Mouse (Mus musculus): ENCODE measurements around the gene Adamtsl5. TPM values are rescaled to one million over a fixed set of nuclear protein-coding genes. Genes with fewer than 3 reads are reported as not detected.

Adamtsl5 gene
- polyA plus RNA-seq (2012; rRNA removed) = 2.4 and 3.2 TPM in 2 replicates

DNA sequence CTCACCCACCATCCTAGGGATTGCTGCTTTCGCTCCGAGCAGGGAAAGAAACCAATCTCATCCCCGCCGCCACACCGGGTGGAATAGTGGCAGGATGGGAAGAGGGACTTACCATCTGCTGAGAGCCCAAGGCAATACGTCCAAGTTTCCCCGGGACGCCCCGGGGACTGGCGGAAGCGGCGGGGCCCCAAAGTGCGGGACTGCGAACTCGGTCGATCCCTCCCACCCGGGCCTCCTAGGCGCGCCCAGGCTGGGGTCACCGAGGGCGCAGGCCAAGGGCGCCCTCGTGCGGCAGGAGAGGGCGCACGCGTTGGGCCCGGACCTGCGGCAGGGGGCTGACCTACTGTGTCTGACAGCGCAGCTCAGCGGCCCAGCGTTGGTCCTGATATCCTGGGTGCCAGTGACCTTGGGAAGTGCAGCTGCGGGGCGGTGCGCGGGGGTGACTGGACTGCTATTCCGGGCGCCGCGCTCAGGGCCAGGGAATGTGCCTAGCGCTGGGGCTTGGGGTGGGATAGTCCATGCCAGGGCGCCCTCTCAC is at the start of gene Adamtsl5:
Gene Adamtsl5, minus strand, starts transcription at position 169 of the 538 bp plus-strand sequence.

DNA sequence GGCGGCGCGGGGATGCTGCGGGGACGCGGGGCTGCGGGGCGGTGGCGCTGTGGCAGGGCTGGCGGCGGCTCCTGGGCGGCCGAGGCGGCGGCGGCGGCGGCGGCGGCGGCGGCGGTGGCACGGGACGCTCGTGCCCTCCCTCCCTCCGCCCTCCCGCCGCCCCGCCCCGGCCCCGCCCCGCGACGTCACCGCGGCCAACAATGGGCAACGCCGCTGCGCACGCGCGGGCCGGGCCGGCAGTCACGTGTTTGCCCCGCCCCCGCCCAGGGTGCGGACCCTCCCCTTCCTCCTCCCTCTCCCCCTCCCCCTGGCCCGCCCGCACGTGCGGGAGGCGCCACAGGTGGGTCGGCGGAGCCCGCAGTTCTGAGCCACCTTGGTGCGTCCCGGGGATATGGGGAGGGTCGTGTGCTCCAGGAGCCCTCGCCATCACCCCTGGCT is 39.3 kb upstream of the Adamtsl5 start, which contains the start of gene Mex3d:
Gene Mex3d, minus strand, starts transcription at position 138 of the 438 bp plus-strand sequence.

DNA sequence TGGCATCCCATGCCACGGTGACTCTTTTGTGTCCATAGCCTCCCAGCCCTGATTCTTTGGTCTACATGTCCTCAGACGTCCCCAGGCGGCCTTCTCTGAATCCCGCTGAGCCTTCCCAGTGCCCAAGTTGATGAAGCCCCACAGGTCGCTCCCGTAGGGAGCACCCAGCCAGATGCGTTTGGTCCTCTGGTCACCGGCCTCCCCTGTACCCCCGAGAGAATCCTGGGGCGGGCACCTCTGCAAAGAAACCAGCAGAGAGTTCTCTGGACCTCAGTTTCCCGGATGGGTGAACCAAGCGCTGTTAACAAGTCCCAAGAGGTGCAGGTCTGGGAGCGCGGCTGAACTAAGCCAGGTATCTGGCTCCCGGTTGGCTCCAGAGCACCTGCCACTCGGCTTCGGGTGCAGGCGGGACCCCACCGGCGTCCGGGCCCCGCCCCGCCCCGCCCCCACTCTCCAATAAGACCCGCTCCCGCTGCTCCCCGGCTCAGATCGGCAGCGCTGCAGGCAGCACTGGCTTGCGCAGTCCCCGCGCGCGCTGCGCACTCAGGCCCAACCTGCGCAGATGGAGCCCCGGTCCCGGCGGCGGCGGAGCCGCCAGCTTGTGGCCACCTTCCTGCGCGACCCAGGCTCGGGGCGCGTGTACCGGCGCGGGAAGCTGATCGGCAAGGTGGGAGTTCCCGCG is 7.9 kb upstream of the Adamtsl5 start, which contains the start of gene Plk5:
Gene Plk5, plus strand, starts transcription at position 459 of the 682 bp plus-strand sequence.

DNA sequence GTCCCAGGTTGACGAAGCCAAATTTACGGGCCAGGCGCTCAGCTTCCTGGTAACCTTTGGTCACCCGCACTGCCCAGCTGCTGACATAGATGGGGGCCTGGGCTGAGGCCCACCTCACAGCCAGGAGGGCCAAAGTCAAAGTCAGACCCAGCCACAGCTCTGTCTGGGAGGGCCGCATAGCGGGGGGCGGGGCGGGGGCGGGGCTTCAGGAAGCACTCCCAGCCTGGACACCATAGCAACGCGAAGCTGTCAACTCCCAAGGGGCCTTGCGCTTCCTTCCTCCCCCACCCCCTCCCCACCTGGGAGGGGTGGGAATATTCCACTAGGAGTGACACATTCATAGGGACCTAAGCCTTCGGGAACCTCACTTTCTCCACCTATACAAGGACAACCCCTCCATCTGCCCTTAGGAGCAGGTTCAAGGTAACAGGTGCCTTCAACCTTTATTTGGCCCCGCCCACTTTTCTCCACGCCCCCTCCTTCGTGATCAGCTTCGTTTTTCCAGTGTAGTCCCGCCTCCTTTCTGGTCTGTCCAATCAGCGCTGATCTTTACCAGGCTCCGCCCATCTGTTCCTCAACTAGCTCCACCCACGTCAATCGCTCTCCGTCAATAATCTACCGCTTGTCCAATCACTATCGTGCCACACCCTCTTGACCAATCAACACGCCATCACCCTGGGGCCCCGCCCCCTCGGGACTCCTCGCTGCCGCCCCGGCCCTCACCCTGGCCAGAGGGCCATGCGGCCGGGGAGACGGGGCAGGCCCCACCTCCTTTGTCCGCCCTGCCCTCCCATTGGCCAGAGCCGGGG is 18.7 kb downstream of the Adamtsl5 start, which contains the start of the genes Pcsk4 and Reep6:
Gene Pcsk4, minus strand, starts transcription at position 226 of the 809 bp plus-strand sequence.
Gene Reep6, plus strand, starts transcription at position 681 of the 809 bp plus-strand sequence.

DNA sequence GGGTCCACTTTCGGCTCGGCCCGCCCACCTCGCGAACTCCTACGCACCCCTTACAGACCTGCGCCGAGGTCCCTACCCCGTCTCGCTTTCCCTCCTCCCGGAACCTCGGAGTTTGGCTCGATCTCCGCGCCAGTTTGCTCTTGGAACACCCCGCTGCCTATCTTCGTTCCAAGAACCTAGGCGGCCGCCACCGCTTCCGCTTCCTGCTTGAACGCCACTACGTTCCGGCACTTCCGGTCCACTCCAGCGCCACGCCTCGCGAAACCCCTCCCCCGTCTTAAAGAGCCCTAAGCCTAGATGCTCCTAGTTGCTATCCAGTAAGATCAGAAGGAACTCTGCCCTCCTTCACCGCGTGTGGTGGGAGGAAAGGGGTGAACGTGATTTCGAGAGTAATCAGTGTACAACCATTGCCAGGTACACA is 27.9 kb downstream of the Adamtsl5 start, which contains the start of gene 2310011J03Rik:
Gene 2310011J03Rik, minus strand, starts transcription at position 198 of the 421 bp plus-strand sequence.

DNA sequence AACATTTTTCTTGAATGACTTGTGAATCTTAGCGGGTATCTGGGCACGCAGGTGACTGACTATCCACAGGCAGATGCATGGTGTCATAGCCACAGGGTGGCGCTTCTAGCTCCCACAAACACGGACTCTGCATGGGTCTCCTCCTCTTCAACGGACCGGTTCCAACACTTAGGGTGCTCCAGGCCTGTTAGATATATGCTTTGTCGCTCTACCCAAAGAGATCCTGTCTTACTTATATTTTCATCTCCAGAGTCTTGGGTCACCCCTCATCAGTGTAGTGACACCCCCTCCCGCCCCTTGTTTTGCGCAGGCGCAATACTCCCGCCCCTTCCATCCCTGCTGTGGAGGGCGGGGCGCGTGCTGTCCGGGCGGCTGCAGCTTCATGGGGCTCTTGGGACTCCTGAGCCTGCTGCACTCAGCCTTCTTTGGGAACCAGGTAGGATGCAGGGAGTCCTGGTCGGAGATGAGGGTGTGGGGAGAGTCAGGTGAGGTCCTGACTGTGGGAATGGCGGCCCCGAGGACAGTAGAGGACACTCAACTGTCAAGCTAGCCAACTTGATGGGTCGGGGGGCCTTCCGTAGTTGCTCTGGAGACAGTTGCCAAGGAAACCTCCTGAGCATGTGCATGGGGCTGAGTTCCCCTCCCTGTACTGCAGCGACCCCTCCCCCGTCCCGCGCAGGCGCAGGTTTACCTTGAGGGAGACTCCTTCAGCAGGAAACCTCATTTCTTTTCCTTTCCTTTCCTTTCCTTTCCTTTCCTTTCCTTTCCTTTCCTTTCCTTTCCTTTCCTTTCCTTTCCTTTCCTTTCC is 52.4 kb downstream of the Adamtsl5 start, which contains the start of gene Apc2:
Gene Apc2, plus strand, starts transcription at position 360 of the 808 bp plus-strand sequence.

DNA sequence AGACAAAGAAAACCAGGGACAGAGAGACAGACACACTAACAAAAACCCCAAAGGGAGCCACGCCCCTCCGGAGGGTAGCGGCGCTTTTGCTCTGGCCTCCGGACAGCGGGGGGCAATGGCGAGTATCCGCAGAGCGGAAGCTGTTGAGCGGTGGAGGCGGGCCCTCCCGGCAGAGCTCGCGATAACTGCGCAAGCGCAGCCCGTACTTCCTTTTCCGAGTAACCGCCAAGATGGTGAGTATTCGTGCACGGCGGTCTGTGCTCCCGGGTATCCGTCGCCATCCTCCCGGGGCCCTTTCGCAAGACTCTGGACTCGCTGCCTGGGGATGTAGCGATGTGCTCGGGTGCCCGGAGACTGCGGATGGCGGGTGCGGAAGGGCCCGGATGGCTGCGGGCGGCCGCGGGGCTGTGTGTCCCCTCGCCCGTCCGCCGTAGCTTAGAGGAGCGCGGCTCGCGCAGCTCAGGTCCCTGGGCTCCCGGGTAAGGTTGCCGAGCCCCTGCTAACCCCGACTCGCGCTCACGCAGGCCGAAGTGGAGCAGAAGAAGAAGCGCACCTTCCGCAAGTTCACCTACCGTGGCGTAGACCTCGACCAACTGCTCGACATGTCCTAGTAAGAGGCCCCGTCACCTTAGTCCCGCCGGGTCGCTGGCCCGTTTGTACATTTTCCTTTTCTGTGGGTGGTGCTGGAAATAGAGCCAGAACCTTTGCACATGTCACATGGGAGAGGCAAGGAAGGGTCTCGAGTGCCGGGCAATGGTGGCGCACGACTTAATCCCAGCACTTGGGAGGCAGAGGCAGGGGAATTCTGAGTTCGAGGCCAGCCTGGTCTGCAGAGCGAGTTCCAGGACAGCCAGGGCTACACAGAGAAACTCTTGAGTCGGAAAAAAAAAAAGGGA is 55.7 kb downstream of the Adamtsl5 start, which contains the start of gene Rps15:
Gene Rps15, plus strand, starts transcription at position 203 of the 896 bp plus-strand sequence.

Other genes starting within 250 kb of the Adamtsl5 start
- gene Sbno2, start 242.8 kb downstream of the Adamtsl5 start, polyA plus RNA-seq (2012; rRNA removed) = 10.4 and 13.9 TPM in 2 replicates
- 63.7 and 77.6 TPM in 2 replicates for gene Stk11, start 232.6 kb downstream of the Adamtsl5 start, polyA plus RNA-seq (2012; rRNA removed)
- 289 and 291 TPM in 2 replicates for gene Atp5d, start 209.8 kb downstream of the Adamtsl5 start, polyA plus RNA-seq (2012; rRNA removed)
- gene Cbarp, start 207.6 kb downstream of the Adamtsl5 start, polyA plus RNA-seq (2012; rRNA removed) = 0.83 and 0.97 TPM in 2 replicates
- 9.9 and 11.3 TPM in 2 replicates for gene Midn, start 200.1 kb downstream of the Adamtsl5 start, polyA plus RNA-seq (2012; rRNA removed)
- 24.2 and 30.3 TPM in 2 replicates for gene Cirbp, start 182.4 kb downstream of the Adamtsl5 start, polyA plus RNA-seq (2012; rRNA removed)
- 5.5 and 6.2 TPM in 2 replicates for gene 1600002K03Rik, start 175.5 kb downstream of the Adamtsl5 start, polyA plus RNA-seq (2012; rRNA removed)
- gene Efna2, start 168.9 kb downstream of the Adamtsl5 start, polyA plus RNA-seq (2012; rRNA removed) = 0.31 and 0.38 TPM in 2 replicates
- 12.0 and 12.6 TPM in 2 replicates for gene Mum1, start 122.0 kb downstream of the Adamtsl5 start, polyA plus RNA-seq (2012; rRNA removed)
- gene Ndufs7, start 99.3 kb downstream of the Adamtsl5 start, polyA plus RNA-seq (2012; rRNA removed) = 210 and 248 TPM in 2 replicates
- gene Gamt, start 87.4 kb downstream of the Adamtsl5 start, polyA plus RNA-seq (2012; rRNA removed) = 121 and 130 TPM in 2 replicates
- gene Dazap1, start 86.9 kb downstream of the Adamtsl5 start, polyA plus RNA-seq (2012; rRNA removed) = 53.8 and 62.0 TPM in 2 replicates
- gene Rps15, start 56.0 kb downstream of the Adamtsl5 start, polyA plus RNA-seq (2012; rRNA removed) = 1,560 and 1,972 TPM in 2 replicates
- gene Apc2, start 52.4 kb downstream of the Adamtsl5 start, polyA plus RNA-seq (2012; rRNA removed) = 0.03 and 0.05 TPM in 2 replicates
- gene 2310011J03Rik, start 27.9 kb downstream of the Adamtsl5 start, polyA plus RNA-seq (2012; rRNA removed) = 18.0 and 18.1 TPM in 2 replicates
- gene Pcsk4, start 18.9 kb downstream of the Adamtsl5 start, polyA plus RNA-seq (2012; rRNA removed) = 9.3 and 9.5 TPM in 2 replicates
- gene Reep6, start 18.5 kb downstream of the Adamtsl5 start, polyA plus RNA-seq (2012; rRNA removed) = 35.1 and 42.1 TPM in 2 replicates
- gene Plk5, start 8.0 kb upstream of the Adamtsl5 start, polyA plus RNA-seq (2012; rRNA removed) = 0.42 and 0.46 TPM in 2 replicates
- gene Mex3d, start 39.2 kb upstream of the Adamtsl5 start, polyA plus RNA-seq (2012; rRNA removed) = 2.4 and 2.5 TPM in 2 replicates
- gene Mbd3, start 51.1 kb upstream of the Adamtsl5 start, polyA plus RNA-seq (2012; rRNA removed) = 54.7 and 60.4 TPM in 2 replicates
- gene Uqcr11, start 58.4 kb upstream of the Adamtsl5 start, polyA plus RNA-seq (2012; rRNA removed) = 756 and 889 TPM in 2 replicates
- 30.8 and 34.7 TPM in 2 replicates for gene Tcf3, start 85.2 kb upstream of the Adamtsl5 start, polyA plus RNA-seq (2012; rRNA removed)
- 0.01 TPM in 2 replicates for gene Onecut3, start 146.4 kb upstream of the Adamtsl5 start, polyA plus RNA-seq (2012; rRNA removed)
- 0.01 TPM in 2 replicates for gene Atp8b3, start 190.7 kb upstream of the Adamtsl5 start, polyA plus RNA-seq (2012; rRNA removed)
- gene Rexo1, start 213.1 kb upstream of the Adamtsl5 start, polyA plus RNA-seq (2012; rRNA removed) = 14.0 and 19.7 TPM in 2 replicates
- 5.5 and 6.4 TPM in 2 replicates for gene Klf16, start 228.9 kb upstream of the Adamtsl5 start, polyA plus RNA-seq (2012; rRNA removed)
- gene Abhd17a, start 241.9 kb upstream of the Adamtsl5 start, polyA plus RNA-seq (2012; rRNA removed) = 39.9 and 40.7 TPM in 2 replicates